In the genomic region with DNA sequence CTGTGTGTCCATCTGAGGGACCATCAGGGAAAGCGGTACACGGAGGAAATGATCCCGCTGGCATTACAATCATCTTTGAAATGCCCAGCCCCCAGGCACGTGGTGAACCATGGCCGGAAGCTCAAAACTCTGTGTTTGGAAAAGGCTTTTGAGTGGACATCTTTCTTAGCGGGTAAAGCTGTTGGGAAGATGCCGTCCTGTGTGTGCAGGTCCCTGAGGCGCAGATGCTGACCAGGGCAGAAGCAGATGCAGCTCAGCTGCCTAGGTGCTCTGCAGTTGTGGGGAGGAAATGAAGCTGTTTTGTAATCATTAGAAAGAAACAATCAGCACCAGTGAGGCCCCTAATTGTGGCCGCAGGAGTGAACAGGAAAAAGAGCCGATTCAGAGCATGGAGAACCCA, we compare ENCODE assay signal across 18 mouse cellular contexts. TPM values are rescaled to one million over a fixed set of nuclear protein-coding genes. Genes with fewer than 3 reads are reported as not detected.
DNase-seq lines count a peak whose midpoint lies in the region; ATAC-seq and TF ChIP-seq lines count a peak whose summit lies in the region.
"Had no signal": no experiment of that assay in that cellular context is flagged by ENCODE, and none has a peak within 500 bp of the region (broad histone marks: within the 10 kb centered on the region; RNA-seq: fewer than 3 reads in every experiment).

No protein-coding gene starts in this region.

- TF ChIP-seq EP300 in liver, postnatal 0 days (IDR thresholded peaks at IDR 0.05; ENCODE audit: low read depth), result no peak

- H3K36me3 ChIP-seq in heart, embryonic 16.5 days (ENCODE audit: control insufficient read depth, insufficient read depth), result no peaks in the 10 kb centered on the region
- no peaks in the 10 kb centered on the region for H3K36me3 ChIP-seq in liver, postnatal 0 days (replicated peaks; ENCODE audit: insufficient read depth, low read length)
- no peaks in the 10 kb centered on the region for H3K36me3 ChIP-seq in liver, embryonic 11.5 days (ENCODE audit: control insufficient read depth, insufficient read depth, low read length)
- no peaks in the 10 kb centered on the region for H3K36me3 ChIP-seq in embryonic facial prominence, embryonic 10.5 days (replicated peaks)
- H3K36me3 ChIP-seq: limb, embryonic 12.5 days; neural tube, embryonic 12.5 days had no signal

- H3K4me3 ChIP-seq in heart, embryonic 16.5 days (ENCODE audit: low read length), result no peak overlapping the region
- H3K4me3 ChIP-seq in liver, postnatal 0 days (ENCODE audit: low read depth, low read length), result no peak overlapping the region
- H3K4me3 ChIP-seq in liver, embryonic 11.5 days (ENCODE audit: low read depth, low read length), result no peak overlapping the region
- H3K4me3 ChIP-seq in embryonic facial prominence, embryonic 10.5 days, result no peak overlapping the region
- H3K4me3 ChIP-seq: left cerebral cortex, adult 2 months; limb, embryonic 12.5 days; megakaryocyte, embryonic 14.5 days; neural tube, embryonic 12.5 days had no signal

- peaks cover 10% of the 10 kb centered on the region; the same call in 1 of the 2 replicates for H3K4me1 ChIP-seq in heart, embryonic 16.5 days (ENCODE audit: control insufficient read depth, insufficient read depth, low read length)
- 0 out of 2 replicates have a peak, but pooled peaks cover 4% of the 10 kb centered on the region for H3K4me1 ChIP-seq in liver, postnatal 0 days (ENCODE audit: insufficient read depth)
- H3K4me1 ChIP-seq in liver, embryonic 11.5 days (replicated peaks; ENCODE audit: control insufficient read depth, insufficient read depth, low read length), result no peaks in the 10 kb centered on the region
- peaks cover 31% of the 10 kb centered on the region for H3K4me1 ChIP-seq in embryonic facial prominence, embryonic 10.5 days
- H3K4me1 ChIP-seq: neural tube, embryonic 12.5 days had no signal

- H3K9ac ChIP-seq in heart, embryonic 16.5 days (ENCODE audit: low read length), result no peak overlapping the region
- no peak overlapping the region for H3K9ac ChIP-seq in liver, postnatal 0 days (replicated peaks)
- H3K9ac ChIP-seq in liver, embryonic 11.5 days (ENCODE audit: low read depth, low read length), result no peak overlapping the region
- H3K9ac ChIP-seq: limb, embryonic 12.5 days; neural tube, embryonic 12.5 days had no signal

- peak overlapping the region; percentile 47 for H3K27ac ChIP-seq in heart, embryonic 16.5 days (ENCODE audit: low read length)
- peak overlapping the region; percentile 62 for H3K27ac ChIP-seq in liver, postnatal 0 days (ENCODE audit: low read depth)
- no peak overlapping the region for H3K27ac ChIP-seq in liver, embryonic 11.5 days (ENCODE audit: low read depth, low read length)
- H3K27ac ChIP-seq in embryonic facial prominence, embryonic 10.5 days (replicated peaks), result peak overlapping the region; percentile 48; the same call in 1 of the 2 replicates
- H3K27ac ChIP-seq: left cerebral cortex, adult 2 months; limb, embryonic 12.5 days; neural tube, embryonic 12.5 days had no signal

- 56% methylated on average over 10 of the region's 10 CpGs for WGBS in heart, embryonic 16.5 days
- 55% methylated on average over 10 of the region's 10 CpGs for WGBS in liver, postnatal 0 days (ENCODE audit: insufficient replicate concordance)
- WGBS in liver, embryonic 11.5 days, result 63% methylated on average over 10 of the region's 10 CpGs
- 64% methylated on average over 10 of the region's 10 CpGs for WGBS in embryonic facial prominence, embryonic 10.5 days

- H3K27me3 ChIP-seq in heart, embryonic 16.5 days (ENCODE audit: control insufficient read depth, insufficient read depth, low read length), result no peaks in the 10 kb centered on the region
- H3K27me3 ChIP-seq in liver, postnatal 0 days (ENCODE audit: insufficient read depth, low read length), result no peaks in the 10 kb centered on the region
- H3K27me3 ChIP-seq in liver, embryonic 11.5 days (replicated peaks; ENCODE audit: control insufficient read depth, insufficient read depth, low read length), result peaks cover 3% of the 10 kb centered on the region; the same call in 1 of the 2 replicates
- no peaks in the 10 kb centered on the region for H3K27me3 ChIP-seq in embryonic facial prominence, embryonic 10.5 days (replicated peaks; ENCODE audit: low read depth, poor library complexity, severe bottlenecking)
- H3K27me3 ChIP-seq: limb, embryonic 12.5 days; neural tube, embryonic 12.5 days; Patski had no signal

- DNase-seq in adrenal gland, postnatal 14 days, result peak; percentile 8
- no peak for DNase-seq in adrenal gland, adult 8-10 months
- no peak for DNase-seq in heart, adult 8-10 months (ENCODE audit: low spot score)
- no peak for DNase-seq in liver, postnatal 0 days
- DNase-seq in liver, embryonic 11.5 days (ENCODE audit: low spot score), result no peak
- DNase-seq in embryonic facial prominence, embryonic 10.5 days (ENCODE audit: low spot score), result no peak
- DNase-seq in urinary bladder, adult 18-20 months (ENCODE audit: low spot score in 2 of 2), result no peak
- DNase-seq: cerebellum, postnatal 14 days; lung, adult 18-20 months; thymus, postnatal 36 days had no signal

- 0 out of 2 replicates have a peak, but pooled peaks have one; percentile 14 for ATAC-seq in heart, embryonic 16.5 days (replicated peaks; ENCODE audit: extremely low read depth, insufficient read depth, low FRiP score)
- ATAC-seq in liver, postnatal 0 days, result no peak
- no peak for ATAC-seq in liver, embryonic 11.5 days (replicated peaks; ENCODE audit: low FRiP score)
- ATAC-seq: forebrain, embryonic 16.5 days; midbrain, embryonic 16.5 days; Patski had no signal

- no peaks in the 10 kb centered on the region for H3K9me3 ChIP-seq in heart, embryonic 16.5 days (replicated peaks; ENCODE audit: control insufficient read depth, low read length)
- no peaks in the 10 kb centered on the region for H3K9me3 ChIP-seq in liver, postnatal 0 days (ENCODE audit: low read length)
- H3K9me3 ChIP-seq in liver, embryonic 11.5 days (ENCODE audit: control insufficient read depth, low read length), result no peaks in the 10 kb centered on the region
- no peaks in the 10 kb centered on the region for H3K9me3 ChIP-seq in embryonic facial prominence, embryonic 10.5 days
- H3K9me3 ChIP-seq: limb, embryonic 12.5 days; megakaryocyte, embryonic 14.5 days; neural tube, embryonic 12.5 days had no signal

- H3K4me2 ChIP-seq in heart, embryonic 16.5 days (ENCODE audit: low read depth, low read length), result no peak overlapping the region
- no peak overlapping the region for H3K4me2 ChIP-seq in liver, postnatal 0 days (ENCODE audit: low read depth, low read length)
- no peak overlapping the region for H3K4me2 ChIP-seq in liver, embryonic 11.5 days
- H3K4me2 ChIP-seq: limb, embryonic 12.5 days; neural tube, embryonic 12.5 days had no signal

- TF ChIP-seq CTCF in liver, postnatal 0 days (IDR thresholded peaks at IDR 0.05; ENCODE audit: low read depth), result no peak

RNA-seq across cellular contexts. Expression of gene Dad1, which starts 39.0 kb away (rescaled TPM):
- total RNA-seq in adrenal gland, postnatal 14 days (2021), result 237 and 250 TPM in 2 replicates
- total RNA-seq in adrenal gland, adult 8-10 months (2022), result 100 to 1,000 TPM; 387 to 496 (median 428) TPM
- polyA plus RNA-seq in heart, embryonic 16.5 days (2015; fragmentation: Nextera tagmentation; extraction: Ambion mirVana), result 349 and 394 TPM in 2 replicates
- 100 to 1,000 TPM; 108 to 121 (median 113) TPM for total RNA-seq in heart, adult 8-10 months (2022)
- polyA plus RNA-seq in liver, postnatal 0 days (2015; fragmentation: Nextera tagmentation; extraction: Ambion mirVana), result 226 and 229 TPM in 2 replicates
- polyA plus RNA-seq in liver, embryonic 11.5 days (2014; fragmentation: Nextera tagmentation; extraction: Ambion mirVana), result 309 and 312 TPM in 2 replicates
- polyA plus RNA-seq in embryonic facial prominence, embryonic 10.5 days (2016; fragmentation: Nextera tagmentation; extraction: Ambion mirVana), result 229 and 238 TPM in 2 replicates

RNA-seq across cellular contexts. Expression of gene Abhd4, which starts 39.1 kb away (rescaled TPM):
- total RNA-seq in adrenal gland, postnatal 14 days (2021), result 297 and 309 TPM in 2 replicates
- 100 to 1,000 TPM; 810 to 947 (median 895) TPM for total RNA-seq in adrenal gland, adult 8-10 months (2022)
- 115 and 119 TPM in 2 replicates for polyA plus RNA-seq in heart, embryonic 16.5 days (2015; fragmentation: Nextera tagmentation; extraction: Ambion mirVana)
- 10 to 100 TPM; 40.8 to 49.9 (median 44.7) TPM for total RNA-seq in heart, adult 8-10 months (2022)
- polyA plus RNA-seq in liver, postnatal 0 days (2015; fragmentation: Nextera tagmentation; extraction: Ambion mirVana), result 15.9 and 17.1 TPM in 2 replicates
- 27.6 and 28.2 TPM in 2 replicates for polyA plus RNA-seq in liver, embryonic 11.5 days (2014; fragmentation: Nextera tagmentation; extraction: Ambion mirVana)
- polyA plus RNA-seq in embryonic facial prominence, embryonic 10.5 days (2016; fragmentation: Nextera tagmentation; extraction: Ambion mirVana), result 37.3 and 39.9 TPM in 2 replicates
